Mouse (Mus musculus): ENCODE measurements around the gene Ano7. TPM values are rescaled to one million over a fixed set of nuclear protein-coding genes. Genes with fewer than 3 reads are reported as not detected.
A peak's percentile ranks its signal among the peaks of the same experiment; 100 is the strongest.

Ano7 gene
- total RNA-seq (2021), result under 1 TPM; 0.07 to 0.51 TPM
- long read RNA-seq, experiment 1, partial matches to known transcripts, result 1 of 2 reads
- long read RNA-seq, experiment 1, other reads (novel, unspliced or antisense), result 1 of 2 reads
- long read RNA-seq, experiment 2, result 0 reads

DNA sequence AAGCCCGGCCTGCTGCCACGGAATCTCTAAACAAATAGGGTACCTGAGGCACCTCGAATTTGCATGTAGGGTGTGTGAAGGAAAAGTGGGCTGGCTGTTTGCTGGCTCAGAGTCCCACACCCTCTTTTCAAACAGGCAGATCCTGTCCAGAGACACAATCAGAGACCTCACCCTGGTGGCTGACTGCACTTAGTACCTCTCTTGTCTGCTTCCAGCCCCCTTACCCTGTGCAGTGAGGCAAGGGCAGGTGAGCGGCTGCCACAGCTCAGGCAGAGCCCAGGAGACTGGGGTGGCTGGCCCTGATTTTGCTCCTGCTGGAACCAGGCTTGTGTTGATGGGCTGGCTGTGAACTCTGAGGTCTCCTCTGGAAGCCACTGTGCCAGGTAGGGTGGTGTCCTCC, at the start of gene Ano7:
Ano7 (plus strand) TSS at position 266 of the 400 bp plus-strand sequence.
- no peak for DNase-seq (ENCODE audit: low spot score in 2 of 2)

DNA sequence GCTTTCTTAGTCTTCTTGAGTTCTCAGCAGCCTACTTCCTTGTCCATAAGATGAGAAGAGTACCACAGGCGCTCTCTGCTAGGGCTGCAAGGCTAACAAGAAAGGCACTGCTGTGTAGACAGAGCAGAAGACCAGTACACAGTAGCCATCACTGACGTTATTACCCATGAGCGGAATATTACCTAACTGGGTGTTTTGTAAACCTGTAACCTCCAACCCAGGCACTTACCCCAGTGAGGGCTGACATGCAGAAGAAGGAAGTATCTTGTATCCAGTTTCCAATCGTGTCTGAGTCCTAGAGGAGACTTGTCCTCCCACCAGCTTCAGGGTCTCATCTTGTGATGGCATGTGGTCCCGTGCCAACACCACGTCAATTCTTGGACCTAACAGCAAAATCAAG, 49.8 kb upstream of the Ano7 start:
- no peak for DNase-seq (ENCODE audit: low spot score in 2 of 2)

DNA sequence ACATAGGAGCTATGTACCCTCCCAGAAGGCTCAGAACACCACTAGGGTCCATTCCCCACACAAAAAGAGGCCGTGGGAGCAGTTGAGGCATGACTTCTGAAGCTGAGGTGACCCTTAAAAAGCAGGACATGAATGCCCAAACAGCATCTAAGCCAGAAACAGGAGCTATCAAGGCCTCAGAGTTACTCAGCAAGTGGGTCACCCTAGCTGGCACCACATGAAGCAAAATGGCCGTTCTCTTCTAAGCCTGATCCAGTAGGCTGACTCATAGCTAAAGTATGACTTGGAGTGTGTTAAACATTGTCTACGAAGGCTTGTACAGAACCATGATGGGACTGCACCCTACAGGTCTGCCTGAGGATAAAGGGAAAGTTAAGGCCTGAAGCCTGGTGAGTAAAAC, 47.3 kb upstream of the Ano7 start:
- no peak for DNase-seq (ENCODE audit: low spot score in 2 of 2)

DNA sequence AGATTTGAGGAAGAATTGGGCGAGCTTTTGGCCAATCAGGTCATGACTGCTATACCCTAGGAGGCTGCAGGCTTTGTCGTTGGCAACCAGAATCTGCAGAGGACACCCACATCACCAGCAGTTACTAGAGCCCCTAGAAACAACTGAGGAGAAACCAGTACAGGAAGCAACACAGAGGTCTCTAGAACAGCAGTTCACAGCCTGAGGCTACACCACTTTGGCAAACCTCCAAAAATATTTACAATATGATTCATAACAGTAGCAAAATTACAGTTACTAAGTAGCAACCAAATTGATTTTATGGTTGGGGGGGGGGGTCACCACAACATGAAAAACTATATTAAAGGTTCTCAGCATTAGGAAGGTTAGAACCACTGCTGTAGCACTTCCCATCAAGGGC, 39.1 kb upstream of the Ano7 start:
- no peak for DNase-seq (ENCODE audit: low spot score in 2 of 2)

DNA sequence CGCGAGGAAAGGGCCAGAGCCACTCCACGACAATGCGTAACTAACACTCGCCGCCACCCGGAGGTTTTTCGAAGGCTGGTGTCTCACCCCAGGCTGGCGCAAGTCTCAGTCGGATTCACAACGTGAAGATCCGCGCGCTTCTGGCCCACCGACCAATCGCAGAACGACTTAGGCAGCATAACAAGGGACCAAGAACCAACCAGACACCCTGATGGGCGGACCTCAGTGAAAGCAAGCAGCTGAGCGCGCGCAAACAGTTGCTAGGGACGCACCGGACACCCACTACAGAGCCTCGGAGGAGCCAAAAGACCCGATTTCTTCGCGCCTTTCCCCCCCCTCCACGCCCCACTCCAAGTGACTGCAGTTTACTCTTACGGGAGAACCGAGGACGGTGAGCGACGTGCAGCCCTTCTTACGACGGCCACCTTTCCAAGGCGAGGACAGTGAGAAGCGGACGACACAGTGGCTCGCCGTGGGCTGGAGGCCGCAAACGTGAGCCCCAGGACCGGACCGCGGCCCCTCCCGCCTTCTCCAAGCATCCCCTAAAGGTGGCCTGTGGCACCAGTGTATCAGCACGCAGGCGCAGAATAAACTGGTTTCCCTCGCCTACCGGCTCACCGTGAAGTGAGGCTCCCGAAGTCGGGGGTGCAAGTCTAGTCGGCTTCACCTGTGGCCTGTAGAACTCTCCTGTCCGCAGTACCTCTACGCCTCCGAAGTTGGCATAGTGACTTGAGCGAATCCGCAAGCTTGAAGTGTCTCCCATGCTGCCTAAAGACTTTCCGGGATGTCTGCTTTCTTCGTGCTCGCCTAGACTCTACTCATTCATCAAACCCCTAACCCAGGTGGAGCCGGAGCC, 30.9 kb upstream of the Ano7 start, which contains the start of the genes Ppp1r7 and Pask:
Ppp1r7 (plus strand) TSS at position 207 of the 856 bp plus-strand sequence.
Pask (minus strand) TSS at position 835 of the 856 bp plus-strand sequence.
- peak; percentile 91 to 94 for DNase-seq (ENCODE audit: low spot score in 2 of 2)

DNA sequence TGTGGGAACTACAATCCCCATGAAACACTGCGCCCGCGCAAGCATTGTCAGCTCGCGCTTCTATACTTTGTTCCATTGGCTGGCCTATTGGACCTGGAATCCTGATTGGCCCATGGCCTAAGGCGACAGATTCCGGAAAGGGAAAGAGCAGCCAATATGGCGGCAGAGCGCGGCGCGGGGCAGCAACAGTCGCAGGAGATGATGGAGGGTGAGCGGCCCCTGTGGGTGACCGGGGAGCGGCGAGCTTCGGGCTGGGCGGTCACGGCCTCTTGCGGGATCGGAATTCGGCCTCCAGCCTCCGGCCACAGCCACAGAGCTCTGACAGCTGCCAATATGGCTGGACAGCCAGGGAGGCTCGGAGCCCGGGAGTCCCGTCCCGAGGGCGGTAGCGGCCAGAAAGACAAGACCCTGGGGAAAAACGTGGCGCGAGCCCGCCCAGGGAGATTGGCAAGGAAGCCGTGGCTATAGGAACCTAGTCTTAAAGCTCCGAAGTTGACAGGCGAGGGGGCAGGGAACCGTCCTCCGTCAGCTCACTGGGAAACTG, 30.2 kb upstream of the Ano7 start:
- peak; percentile 95 to 96 for DNase-seq (ENCODE audit: low spot score in 2 of 2)

DNA sequence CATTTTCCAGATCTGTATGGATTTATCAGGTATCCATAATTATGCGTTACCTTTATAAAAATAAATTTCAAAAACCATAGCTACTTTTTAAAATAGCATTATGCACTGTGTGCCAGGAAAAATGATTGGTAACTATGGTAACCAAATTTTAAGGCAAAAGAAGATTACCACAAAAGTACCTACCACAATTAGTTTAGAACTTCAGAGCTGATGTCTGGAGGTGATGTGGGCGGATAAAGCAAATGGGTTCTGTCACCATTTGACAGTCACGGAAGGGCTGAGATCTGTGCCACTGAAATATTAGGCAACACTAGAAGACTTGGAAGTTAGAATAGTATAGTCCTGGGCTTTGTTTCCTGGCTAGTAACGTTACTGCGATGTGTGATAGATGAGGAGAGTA, 26.6 kb upstream of the Ano7 start:
- DNase-seq (ENCODE audit: low spot score in 2 of 2), result no peak

DNA sequence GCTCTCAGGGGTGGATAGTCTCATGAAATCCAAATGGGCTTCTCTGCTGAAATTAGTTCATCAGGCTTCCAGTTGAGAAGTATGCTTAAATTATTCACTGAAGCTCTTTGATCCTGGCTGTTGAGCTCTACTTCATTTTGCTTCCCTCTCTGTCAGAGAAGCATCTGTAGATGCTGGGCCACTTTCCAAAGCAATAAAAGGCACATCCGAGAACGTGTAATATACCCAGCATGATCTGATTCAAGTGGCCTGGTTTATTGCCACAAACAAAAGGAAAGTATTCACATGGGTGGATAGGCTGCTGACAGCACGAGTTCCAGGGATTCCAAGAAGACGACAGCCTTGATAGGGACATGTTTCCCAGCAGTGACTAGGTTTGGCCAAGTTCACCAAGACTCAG, 24.0 kb upstream of the Ano7 start:
- peak in 1 of 2 experiments; percentile 2 for DNase-seq (ENCODE audit: low spot score in 2 of 2)

DNA sequence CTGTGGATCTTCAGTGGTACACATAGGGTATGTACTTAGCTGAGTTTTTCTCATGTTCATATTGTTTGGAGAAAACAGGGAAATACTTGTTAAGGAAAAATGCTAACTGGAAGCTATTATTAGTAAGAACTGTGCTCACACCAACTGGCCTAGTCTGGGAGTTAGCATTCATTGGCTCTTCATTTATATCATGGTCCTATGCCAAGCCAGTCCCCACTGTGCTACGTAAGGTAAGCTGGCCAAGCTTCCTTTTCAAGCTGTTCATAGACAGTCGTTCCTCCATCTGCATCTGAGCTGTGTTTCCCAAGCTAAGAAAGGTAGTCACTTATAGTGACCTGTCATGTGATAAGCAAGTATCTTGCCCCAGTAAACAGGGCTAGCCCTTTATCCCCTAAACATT, 21.0 kb upstream of the Ano7 start:
- peak in 1 of 2 experiments; percentile 10 for DNase-seq (ENCODE audit: low spot score in 2 of 2)

DNA sequence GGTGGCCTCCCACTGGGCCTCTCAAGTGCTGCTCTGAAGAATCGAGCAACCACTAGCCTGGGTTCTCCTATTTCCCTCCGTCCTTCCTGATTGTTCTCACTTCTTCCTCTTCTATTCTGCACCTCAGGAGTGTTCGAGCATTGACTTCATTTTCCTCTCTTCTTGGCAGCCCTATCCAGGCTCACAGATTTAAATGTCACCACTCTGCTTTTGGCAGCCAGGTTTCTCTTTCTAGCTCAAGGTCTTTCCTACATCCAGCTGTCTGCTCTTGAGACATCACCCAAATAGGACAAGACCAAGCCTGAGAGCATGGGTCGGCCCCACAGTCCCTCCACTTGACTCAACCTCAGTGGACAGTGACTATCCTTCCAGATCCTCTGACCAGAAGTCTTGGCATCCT, 11.1 kb upstream of the Ano7 start:
- DNase-seq (ENCODE audit: low spot score in 2 of 2), result no peak

DNA sequence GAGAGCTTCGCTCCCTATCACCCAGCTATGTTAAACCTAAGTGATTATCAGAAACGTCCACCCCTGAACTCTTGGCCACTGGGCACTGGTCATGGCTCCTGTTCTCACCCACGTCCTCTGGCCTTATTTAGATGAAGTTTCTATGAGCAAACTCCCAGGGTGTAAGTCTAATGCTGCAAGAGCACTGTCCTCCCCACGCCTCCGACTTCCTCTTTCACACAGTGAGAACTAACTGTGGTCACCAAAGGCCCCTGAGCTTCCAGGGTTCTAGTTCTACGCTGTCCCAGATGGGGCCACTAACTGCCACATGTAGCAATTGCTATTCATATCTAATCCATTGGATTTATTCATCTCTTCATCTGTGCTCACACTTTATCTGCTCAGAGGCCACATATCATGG, 8.1 kb upstream of the Ano7 start:
- no peak for DNase-seq (ENCODE audit: low spot score in 2 of 2)

DNA sequence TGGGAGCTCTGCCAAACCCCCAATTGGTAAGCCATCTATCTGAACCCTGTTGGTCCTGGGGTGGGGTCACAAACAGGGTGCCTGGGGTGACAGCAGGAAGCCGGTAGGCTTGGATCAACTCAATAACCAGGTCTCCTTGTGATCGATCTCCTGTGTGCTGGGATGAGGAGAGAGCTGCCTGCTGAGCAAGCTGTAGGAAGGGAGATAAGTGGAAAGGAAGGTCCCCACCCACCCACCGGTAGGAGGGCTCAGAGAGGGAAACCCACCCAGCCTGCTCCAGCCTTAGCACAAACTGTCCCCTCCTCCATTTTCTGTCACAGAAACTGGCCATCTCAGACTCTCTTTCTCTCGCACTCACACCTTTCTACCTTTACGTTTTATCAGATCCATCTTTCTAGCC, 3.6 kb downstream of the Ano7 start:
- no peak for DNase-seq (ENCODE audit: low spot score in 2 of 2)

DNA sequence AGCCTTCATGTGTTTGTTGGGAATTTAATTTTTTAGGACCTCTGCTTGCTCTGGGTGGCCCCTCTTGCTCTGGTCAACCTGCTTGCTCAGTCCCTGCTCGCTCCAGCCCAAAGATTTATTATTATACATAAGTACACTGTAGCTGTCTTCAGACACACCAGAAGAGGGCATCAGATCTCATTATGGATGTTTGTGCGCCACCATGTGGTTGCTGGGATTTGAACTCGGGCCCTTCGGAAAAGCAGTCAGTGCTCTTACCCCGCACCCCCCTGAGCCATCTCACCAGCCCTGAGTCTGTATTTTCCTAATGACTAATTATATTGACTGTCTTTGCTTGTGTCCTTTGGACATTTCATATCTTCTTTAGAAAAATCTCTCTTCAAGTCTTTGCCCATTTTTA, 5.4 kb downstream of the Ano7 start:
- no peak for DNase-seq (ENCODE audit: low spot score in 2 of 2)

DNA sequence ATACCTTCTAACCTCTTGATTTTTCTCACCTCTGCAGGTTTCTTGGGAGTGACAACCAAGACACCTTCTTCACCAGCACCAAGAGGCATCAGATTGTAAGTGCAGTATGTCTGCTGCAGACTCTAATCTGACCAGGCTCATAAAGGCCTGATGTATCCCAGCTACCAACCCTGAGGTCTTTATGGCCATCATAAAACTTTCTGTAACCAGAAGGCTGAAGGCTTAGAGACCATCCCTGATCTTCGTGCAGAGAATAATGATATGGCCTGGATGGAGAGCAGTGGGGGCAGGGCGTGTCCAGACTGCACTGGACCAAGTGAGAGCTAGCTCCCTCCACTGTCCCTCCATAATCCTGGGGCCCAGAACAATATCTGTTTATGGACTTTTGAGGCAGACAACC, 13.5 kb downstream of the Ano7 start:
- DNase-seq (ENCODE audit: low spot score in 2 of 2), result no peak

DNA sequence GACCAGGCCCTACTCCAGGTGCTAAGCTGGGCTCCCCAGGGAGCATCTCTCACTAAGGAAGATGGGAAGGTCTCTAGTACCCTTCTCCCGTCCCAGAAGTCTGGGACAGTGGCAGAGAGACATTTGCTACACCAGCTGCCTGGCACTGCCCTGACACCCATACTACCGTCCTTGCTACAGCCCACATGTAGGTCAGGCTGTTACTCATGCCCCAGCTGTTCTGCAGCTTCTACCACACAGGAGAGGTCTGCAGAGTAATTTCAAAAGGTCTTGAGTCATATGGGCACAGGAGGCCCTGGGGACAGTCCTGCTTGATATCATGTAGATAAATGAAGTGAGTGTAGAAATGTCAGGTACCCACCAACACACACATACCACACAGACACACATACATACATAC, 15.2 kb downstream of the Ano7 start:
- no peak for DNase-seq (ENCODE audit: low spot score in 2 of 2)

DNA sequence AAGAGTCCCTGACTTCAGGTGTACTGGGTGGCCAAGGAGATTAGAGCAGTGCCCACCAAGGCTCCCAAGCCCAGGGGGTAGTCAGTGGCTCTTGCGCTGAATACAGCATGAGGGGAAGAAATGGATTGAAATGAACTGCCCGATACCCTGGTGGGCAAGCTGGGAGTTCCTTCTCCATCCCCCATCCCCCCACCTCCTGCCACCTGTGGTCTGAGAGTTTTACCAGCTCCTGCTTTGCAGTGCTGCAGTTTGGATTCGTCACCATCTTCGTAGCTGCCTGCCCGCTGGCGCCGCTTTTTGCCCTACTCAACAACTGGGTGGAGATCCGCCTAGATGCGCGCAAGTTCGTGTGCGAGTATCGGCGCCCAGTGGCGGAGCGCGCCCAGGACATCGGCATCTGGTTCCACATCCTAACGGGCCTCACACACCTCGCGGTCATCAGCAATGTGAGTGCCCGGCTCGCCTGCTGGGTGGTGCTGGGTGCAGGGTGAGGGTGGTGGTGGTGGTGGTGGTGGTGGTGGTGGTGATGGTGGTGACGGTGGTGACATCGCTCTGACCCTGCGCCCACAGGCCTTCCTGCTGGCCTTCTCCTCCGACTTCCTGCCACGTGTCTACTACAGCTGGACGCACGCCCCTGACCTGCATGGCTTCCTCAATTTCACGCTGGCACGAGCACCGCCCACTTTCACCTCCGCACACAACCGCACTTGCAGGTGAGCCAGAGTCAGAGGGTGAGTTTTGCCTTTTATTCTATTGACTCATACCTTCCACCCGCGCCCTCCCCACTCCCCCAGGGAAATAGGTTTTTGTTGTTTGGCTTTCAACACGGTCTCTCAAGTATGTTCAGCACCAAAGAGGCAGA, 27.7 kb downstream of the Ano7 start:
- no peak for DNase-seq (ENCODE audit: low spot score in 2 of 2)

DNA sequence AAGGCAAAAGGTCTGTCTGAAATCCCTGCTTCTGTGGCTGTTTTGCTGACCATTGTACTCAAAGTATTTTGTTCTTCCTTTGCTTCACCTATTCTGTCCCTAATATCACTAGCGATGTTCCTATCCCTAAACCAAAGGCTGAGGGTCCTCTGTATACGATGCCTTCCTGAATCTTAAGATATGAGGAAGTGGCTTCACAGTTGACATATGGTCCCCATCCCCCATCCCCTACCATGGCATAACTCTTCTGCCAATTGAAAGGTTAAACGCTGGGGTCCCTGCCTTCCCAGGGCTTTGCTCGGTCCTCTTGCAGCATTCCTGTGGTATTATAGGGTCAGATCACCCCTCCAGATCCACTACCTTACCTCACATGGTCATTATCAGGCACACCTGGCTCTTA, 29.7 kb downstream of the Ano7 start:
- DNase-seq (ENCODE audit: low spot score in 2 of 2), result no peak

DNA sequence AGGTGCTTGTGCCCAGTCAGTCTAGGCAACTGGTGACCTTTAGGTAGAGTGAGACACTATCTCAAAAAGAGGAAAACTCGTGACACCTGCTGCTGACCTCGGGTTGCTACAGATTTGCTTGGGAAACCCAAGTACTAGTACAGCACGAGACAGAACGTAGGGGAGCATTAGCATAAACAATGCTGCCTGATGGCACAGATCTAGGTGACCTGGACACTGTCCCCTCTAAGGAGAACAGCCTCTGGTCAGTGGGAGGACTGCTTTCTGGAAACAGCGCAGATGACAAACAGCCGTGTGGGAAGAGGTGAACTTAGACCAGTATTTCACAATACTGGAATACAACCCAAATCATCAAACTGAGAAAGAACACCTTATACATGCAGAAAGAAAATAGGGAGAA, 58.4 kb downstream of the Ano7 start:
- no peak for DNase-seq (ENCODE audit: low spot score in 2 of 2)

DNA sequence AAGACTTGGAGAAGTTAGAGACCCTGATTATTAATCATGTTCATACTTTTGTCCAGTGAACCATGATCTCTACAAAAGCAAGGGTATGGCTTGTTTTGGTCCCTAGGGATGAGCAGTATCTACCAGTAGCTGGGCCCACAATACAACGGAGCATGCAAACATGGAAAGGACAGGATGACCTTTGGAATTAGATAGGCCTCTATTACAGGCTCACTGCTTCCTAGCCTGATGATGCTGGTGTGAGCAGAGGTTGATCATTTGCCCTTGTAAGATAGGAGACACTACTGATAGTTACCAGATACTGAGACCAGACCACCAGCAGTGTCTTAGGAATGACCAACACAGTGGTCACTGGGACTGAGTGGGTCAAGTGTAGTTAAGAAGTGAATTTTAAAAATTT, 65.6 kb downstream of the Ano7 start:
- no peak for DNase-seq (ENCODE audit: low spot score in 2 of 2)

DNA sequence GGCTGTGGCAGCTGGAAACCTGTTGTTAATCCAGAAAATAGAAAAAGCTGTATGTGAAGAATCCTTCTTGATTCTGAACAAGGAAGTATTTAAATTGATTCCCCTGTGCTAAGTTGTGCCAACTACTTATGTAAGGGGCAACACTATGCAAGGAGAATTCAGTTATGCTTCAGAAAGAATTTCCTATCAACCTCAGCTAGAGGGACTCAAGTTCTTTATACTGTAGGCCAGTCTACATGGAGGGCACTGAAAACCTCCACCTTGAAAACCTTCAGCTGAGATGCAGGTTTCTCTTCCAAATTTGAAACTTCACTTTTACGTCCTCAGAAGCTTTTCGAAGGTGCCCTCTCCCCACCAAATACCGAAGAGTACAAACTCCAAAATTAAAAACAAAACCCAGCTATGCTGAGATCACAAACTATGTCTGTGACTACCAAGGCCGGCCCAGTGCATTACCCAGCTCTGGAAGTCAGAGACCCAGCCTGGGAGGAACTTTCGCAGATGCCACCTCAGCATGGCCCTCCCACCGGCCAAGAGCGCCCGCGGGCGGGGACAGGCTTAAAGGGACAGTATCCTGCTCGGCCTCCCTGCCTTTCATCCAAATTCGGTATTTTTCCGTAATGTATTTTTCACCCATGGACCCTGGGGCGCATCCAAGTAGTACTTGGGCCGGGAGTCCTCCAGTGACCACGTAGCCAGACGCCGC, 70.8 kb downstream of the Ano7 start:
- peak; percentile 51 to 62 for DNase-seq (ENCODE audit: low spot score in 2 of 2)
